Mouse (Mus musculus): ENCODE measurements around the gene Olfr548-ps1.
"Not testable (repeated sequence)": the region's sequence is repeated elsewhere in the genome, so short reads cannot be mapped to it uniquely, and the experiment has no call there.

Olfr548-ps1 gene

DNA sequence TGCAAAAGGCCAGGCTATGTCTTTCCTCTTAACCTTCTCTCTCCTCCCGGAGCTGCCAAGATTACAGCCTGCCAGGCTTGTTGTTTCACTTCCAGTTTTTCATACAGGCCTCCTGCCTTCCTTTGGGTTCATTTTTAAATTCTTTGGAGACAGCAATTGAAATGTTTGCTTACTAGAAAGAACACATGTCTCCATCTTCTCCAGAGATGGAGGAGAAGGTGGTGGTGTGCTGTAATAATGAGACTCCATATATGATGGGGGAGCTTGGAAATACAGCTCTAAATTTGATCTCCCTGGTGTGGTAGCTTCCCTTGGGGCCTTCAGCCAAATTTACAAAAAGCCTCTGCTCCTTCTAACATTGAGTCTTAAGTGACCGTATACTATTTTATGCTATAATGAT is at the start of gene Olfr548-ps1:
Gene Olfr548-ps1, plus strand, starts transcription at position 301 of the 400 bp plus-strand sequence.
- no peak for DNase-seq (ENCODE audit: low spot score in 2 of 2)

- not testable (repeated sequence) for DNase-seq (ENCODE audit: low spot score in 2 of 2)
Observed at GRCm38 (mm10) chr7:102494416-102494815, 46.3 kb upstream of the Olfr548-ps1 start.

DNA sequence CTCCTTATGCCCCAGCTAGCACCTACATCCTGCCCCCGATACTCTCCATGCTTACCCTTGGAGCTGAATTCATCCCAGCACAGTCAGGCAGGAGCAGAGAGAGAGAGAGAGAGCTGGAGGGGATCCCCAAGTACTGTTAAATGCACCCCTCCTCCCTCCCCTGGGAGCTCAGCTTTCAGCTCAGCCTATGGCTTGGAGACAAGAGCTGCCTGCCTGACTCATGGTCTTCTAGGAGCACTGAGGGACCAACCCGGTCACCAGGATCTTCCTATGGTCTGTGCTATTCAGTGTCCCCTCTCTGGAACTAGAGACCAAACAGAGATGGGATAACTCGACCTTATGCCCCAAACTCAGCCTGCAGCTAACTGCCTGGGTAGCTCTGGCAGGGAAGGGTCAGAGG is 41.2 kb upstream of the Olfr548-ps1 start, which contains the start of gene Olfr545:
Gene Olfr545, minus strand, starts transcription at position 101 of the 400 bp plus-strand sequence.
- DNase-seq (ENCODE audit: low spot score in 2 of 2) = no peak

DNA sequence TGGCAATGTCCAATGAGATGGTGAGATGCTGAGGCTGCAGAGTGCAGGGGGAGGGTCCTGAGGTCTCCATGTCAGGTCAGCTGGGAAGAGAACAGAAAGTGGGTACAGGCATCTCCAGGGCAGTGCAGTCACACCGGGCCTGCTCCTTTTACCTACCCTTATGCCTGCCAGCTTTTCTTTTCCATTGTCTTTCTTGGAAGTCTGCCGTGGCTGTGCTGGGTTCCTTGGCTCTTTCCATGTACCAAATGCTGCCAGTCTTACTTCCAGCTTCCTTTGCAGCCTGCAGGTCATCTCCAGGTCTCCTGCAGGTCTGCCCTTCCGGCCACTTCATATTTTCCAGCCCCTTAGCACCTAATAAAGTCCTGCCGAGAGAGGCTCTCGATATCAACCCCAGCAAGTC is 38.7 kb upstream of the Olfr548-ps1 start:
- no peak for DNase-seq (ENCODE audit: low spot score in 2 of 2)

DNA sequence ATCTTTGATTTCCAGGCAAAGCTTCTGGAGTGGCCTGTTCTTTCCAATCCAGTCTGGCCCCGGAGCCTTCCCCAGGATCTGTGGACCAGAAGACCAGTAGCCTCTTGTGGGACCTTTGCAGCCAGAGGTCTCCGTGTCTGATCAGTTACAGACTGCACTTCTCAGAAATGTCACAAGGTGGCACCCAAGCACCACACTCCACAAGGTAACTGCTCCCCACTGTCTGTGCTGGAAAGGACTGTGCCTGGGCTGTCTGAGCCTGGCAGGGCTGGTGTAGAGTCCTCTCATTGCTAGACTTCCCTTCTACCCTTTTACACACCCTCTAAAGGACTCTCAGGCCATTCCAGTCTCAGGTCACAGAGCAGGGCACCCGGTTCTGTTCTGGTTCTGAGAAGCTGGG is 33.8 kb upstream of the Olfr548-ps1 start:
- peak; percentile 67 to 80 for DNase-seq (ENCODE audit: low spot score in 2 of 2)

DNA sequence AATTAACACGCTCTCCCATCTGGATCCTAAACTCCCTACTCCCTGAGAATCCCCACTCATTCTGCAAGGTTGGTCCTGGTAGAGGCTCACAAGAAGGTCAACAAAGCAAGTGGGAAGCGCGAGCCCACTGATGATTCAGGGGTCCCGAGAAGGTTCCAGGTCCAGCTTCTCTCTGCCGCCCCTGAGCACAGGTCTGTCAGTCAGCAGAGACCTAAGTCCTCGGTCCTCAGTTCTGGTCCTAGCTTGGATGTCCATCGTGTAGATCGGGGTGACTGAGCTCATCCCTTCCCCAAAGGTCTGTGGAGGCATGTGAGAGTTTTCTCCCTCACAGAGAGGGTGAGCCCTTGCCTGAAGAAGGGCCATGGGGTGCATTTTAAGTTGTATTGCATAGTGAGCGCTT is 32.6 kb upstream of the Olfr548-ps1 start:
- no peak for DNase-seq (ENCODE audit: low spot score in 2 of 2)

DNA sequence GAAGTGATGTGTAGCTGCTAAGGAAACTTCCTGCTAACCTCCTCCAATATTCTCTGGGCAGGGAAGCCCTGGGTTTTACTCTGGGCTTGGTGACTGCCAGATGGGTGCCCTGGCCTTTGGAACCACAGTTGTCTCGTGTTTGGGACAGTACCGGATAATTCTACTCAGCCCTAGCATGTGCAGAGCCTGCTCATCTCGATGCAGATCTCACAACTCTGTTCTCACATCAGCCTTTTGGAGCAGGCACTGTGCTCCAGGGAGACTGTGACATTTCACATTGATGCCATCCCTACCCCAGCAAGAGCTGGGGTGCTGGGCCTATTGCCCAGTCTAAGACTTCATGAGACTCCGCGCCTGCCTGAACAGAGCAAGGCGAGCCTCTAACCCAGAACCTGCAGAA is 32.0 kb upstream of the Olfr548-ps1 start:
- no peak for DNase-seq (ENCODE audit: low spot score in 2 of 2)

DNA sequence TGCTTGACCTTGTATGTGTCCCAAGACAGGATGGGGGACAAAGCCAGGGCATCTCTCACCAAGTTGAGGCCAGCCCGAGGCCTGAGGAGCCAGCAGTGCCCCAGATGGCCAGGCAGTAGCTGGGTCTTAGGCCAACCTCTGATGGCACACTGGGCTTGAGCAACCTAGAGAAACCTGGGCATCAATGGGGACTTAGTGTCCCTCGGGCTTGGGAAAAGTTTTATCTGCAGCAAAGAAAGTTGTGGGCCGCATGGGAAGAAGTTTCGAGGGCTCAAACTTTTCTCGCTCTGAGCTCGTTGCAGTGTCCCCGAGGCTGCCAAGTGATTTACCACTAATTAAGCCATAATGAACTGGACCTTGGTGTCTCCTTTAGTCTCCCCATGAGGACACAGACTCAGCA is 31.0 kb upstream of the Olfr548-ps1 start:
- no peak for DNase-seq (ENCODE audit: low spot score in 2 of 2)

DNA sequence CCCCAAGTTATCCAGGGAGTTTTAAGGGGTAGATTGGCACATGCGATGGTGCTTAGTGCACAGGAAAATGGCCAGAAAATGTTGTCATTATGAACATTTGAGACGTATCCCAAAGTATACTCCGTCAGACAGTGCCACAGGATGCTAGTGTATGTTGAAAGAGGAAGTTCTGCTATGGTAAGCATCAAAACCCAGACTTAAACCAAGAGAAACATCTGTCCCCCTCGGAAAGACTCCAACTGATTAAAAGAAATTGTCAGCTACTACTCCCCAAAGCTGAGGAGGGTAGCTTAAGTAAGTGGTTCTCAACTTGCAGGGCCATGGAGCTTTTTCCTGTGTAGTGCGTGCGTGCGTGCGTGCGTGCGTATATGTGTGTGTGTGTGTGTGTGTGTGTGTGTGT is 28.8 kb upstream of the Olfr548-ps1 start:
- DNase-seq (ENCODE audit: low spot score in 2 of 2) = no peak

- DNase-seq (ENCODE audit: low spot score in 2 of 2) = peak; percentile 86
Observed at GRCm38 (mm10) chr7:102512814-102513435, 27.8 kb upstream of the Olfr548-ps1 start.

- DNase-seq (ENCODE audit: low spot score in 2 of 2) = no peak
Observed at GRCm38 (mm10) chr7:102514144-102514543, 26.6 kb upstream of the Olfr548-ps1 start.

DNA sequence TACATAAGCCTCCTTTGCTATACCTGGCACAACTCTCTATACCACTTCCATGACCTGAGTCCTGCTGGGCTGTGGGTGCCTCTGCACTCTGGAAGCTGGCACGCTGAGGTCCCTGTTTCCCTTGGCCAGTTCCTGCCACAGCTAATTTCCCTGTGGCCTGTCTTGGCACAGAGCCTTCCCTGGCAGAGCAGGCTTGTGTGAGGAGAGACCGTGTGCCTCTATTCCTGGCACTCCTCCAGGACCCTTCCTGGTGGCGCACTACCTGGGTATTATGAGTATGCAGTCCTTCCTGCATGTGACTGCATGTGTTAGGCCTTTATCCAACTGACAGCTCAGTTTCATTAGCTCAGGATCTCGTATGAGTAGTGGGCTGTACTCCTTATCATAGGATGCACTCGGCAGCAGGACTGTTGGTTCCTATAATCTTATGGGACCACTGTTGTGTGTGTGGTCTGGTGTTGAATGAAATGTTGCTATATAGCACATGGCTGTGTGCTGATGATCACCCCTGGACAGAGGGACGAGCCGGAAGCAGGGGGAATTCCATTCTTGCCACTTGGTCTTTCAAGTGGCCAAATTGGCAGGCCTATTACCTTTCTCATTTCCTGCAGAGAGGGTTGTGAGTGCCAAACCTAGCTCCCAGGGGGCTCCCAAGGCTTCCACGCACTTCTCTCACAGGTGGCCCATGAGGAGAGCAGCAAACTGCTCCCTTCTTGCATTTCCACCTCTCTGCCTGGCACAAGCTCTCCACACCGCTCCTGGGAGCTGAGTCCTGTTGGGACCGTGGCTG is 24.2 kb upstream of the Olfr548-ps1 start:
- DNase-seq (ENCODE audit: low spot score in 2 of 2) = no peak

- DNase-seq (ENCODE audit: low spot score in 2 of 2) = no peak
Observed at GRCm38 (mm10) chr7:102517051-102517335, 23.7 kb upstream of the Olfr548-ps1 start.

- DNase-seq (ENCODE audit: low spot score in 2 of 2) = no peak
Observed at GRCm38 (mm10) chr7:102529052-102529451, 11.6 kb upstream of the Olfr548-ps1 start.

GRCm38 (mm10) chr7:102534449-102534848 is 6.2 kb upstream of the Olfr548-ps1 start, which contains the start of gene Olfr547:
Olfr547 (plus strand) TSS chr7:102534749.
- no peak for DNase-seq (ENCODE audit: low spot score in 2 of 2)

- no peak for DNase-seq (ENCODE audit: low spot score in 2 of 2)
Observed at GRCm38 (mm10) chr7:102541251-102541650, 555 bp downstream of the Olfr548-ps1 start.

DNA sequence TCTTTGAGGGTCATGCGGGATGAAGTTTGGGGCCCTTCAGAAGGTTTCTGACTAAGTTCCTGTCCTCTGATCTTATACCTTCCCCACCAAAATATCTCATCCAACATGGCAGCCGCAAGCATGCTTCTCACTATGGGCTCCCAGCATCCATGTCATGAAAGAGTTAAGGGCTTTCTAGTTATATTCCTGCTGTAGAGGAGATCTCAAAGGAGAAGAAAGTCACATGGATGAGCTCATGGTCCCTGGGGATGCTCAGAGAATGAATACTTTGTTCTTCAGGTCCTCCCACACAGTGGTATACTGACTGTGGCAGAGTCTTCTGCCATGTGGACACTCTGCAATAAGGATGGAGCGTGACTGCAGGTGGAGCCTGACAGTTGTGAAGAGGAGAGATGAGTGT is 8.9 kb downstream of the Olfr548-ps1 start, which contains the start of gene Olfr549:
Gene Olfr549, plus strand, starts transcription at position 301 of the 400 bp plus-strand sequence.
- no peak for DNase-seq (ENCODE audit: low spot score in 2 of 2)

DNA sequence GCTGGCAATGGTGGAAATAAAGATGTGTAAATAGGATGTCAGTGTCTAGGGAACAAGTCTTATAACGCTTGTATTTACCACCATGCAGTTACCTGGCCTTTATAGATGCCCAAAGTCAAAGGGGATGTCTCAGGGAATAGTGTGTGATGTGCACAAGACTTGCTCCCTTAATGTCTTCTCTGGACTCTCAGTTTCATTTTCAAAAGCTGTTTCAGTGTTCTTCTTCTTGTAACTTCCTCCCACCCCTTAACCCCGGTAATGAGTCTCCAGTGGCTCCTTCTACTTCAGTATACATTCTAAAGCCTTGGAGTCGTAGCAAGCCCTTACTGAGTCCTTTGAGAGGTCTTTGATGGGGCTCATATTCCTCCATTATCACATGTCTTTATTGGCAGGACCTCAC is 12.6 kb downstream of the Olfr548-ps1 start:
- no peak for DNase-seq (ENCODE audit: low spot score in 2 of 2)

- peak; percentile 41 to 43 for DNase-seq (ENCODE audit: low spot score in 2 of 2)
Observed at GRCm38 (mm10) chr7:102564999-102565997, 24.6 kb downstream of the Olfr548-ps1 start, which contains the start of gene Trim21. Trim21 (minus strand) TSS chr7:102565486.

GRCm38 (mm10) chr7:102566219-102566618 is 25.5 kb downstream of the Olfr548-ps1 start:
- no peak for DNase-seq (ENCODE audit: low spot score in 2 of 2)

DNA sequence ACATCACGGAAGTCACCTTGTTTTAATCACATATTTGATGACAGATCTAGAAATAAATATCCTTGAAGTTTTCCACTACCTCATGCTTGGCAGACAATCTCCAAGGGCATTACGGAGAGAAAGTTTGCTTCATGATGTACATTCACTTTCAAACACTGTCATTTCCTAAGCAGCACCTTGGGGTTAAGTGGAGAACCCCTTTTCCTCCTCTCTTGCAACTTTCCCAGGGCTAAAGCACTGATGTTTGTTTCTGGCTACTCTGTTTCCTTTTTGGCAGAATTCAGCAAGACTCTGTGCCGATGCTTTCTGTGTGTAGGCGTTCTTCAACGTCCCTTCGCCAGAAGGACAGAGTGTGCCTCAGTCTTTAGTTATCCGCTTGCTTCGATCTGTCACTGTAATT is 30.4 kb downstream of the Olfr548-ps1 start, which contains the start of gene Olfr550:
Gene Olfr550, plus strand, starts transcription at position 301 of the 400 bp plus-strand sequence.
- peak in 1 of 2 experiments; percentile 4 for DNase-seq (ENCODE audit: low spot score in 2 of 2)
